Mouse (Mus musculus): ENCODE results near the gene Foxp1. TPM values are rescaled to one million over a fixed set of nuclear protein-coding genes. Genes with fewer than 3 reads are reported as not detected.
A peak's percentile ranks its signal among the peaks of the same experiment; 100 is the strongest.

Gene Foxp1
- polyA plus RNA-seq, 1 experiment from 2014 or later: 77.4 TPM

DNA sequence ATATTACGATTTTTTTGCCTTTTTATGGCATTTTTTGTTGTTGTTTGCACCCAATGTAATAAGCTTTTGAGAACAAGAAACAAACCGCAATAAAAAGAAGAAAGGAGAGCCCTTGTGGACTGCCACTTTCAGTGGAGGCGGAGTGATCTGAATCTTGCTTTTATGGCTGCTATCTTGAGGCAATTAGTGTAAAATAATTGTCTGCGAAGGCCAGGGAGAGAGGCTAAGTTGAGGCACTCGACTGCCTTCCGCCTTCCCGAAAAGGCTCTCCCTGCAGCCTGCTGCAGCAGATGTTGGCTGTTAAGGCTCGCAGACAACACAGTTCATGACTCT is 37.7 kb downstream of the Foxp1 start:
- Histone ChIP-seq H3K4me3 (replicated peaks) (peak overlapping the region; percentile 25), H3K9me3 (no peaks in the 10 kb centered on the region), H3K4me2 (peak overlapping the region; percentile 54), H3K4me1 (replicated peaks) (peaks cover 63% of the 10 kb centered on the region), H3K27me3 (no peaks in the 10 kb centered on the region), H3K27ac (peak overlapping the region; percentile 92), H3K36me3 (0 out of 2 replicates have a peak, but pooled peaks cover 3% of the 10 kb centered on the region), H3K9ac (replicated peaks) (0 out of 2 replicates have a peak overlapping the region, but pooled peaks have one; percentile 23)
- 6% methylated on average over 8 of the region's 8 CpGs for WGBS
- ATAC-seq (ENCODE audit: insufficient number of reproducible peaks, insufficient read depth, low FRiP score, low TSS enrichment, low read depth): no peak

DNA sequence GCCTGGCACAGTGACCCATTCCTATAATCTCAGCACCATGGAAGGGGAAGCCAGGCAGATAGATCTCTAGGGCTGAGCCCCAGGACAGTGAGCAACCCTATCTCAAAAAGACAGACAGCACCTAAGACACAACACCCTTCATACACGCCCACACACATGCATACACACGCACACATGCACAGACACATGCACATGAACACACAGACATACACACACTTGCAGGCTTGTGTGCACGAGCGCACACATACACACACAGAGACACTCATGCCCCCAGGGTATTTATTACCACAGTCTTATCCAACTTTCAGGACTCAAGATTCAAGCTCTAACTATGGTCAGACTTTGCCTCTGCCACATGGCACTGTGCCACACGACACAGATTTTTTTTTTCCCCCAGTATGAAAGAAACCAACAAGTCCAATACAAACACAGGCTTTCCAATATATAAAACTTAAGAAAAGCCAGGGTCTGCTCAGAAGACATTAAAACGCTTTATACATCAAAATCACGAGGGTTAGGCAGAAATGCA is 38.3 kb downstream of the Foxp1 start:
- Histone ChIP-seq H3K4me3 (replicated peaks) (no peak overlapping the region), H3K4me2 (peak overlapping the region; percentile 54), H3K36me3 (0 out of 2 replicates have a peak, but pooled peaks cover 3% of the 10 kb centered on the region), H3K9me3 (no peaks in the 10 kb centered on the region), H3K4me1 (replicated peaks) (peaks cover 57% of the 10 kb centered on the region), H3K27me3 (no peaks in the 10 kb centered on the region), H3K9ac (replicated peaks) (no peak overlapping the region), H3K27ac (peak overlapping the region; percentile 66)
- 42% methylated on average over 7 of the region's 7 CpGs for WGBS
- peak; percentile 48 for ATAC-seq (ENCODE audit: insufficient number of reproducible peaks, insufficient read depth, low FRiP score, low TSS enrichment, low read depth)

DNA sequence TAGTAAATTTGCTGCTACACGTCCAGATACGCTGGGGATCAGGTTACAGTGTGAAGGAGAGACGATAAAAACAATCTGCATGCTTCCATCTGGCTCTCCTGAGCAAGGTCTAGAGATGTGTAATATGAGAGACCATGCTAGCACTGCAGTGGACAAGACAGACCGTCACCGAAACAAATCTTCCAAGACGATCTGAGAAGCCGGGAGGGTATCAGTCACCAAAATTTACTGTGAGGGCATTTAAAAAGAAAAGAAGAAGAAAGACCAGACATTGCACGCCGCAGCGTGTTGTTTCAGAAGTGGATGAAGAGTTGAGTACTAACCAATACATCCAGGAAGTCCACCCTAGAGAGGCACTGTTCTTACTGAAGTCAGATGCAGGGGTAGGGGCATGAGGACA is 39.0 kb downstream of the Foxp1 start:
- peak overlapping the region; percentile 54 for H3K4me2 ChIP-seq
- peaks cover 53% of the 10 kb centered on the region for H3K4me1 ChIP-seq (replicated peaks)
- no peak overlapping the region for H3K9ac ChIP-seq (replicated peaks)
- no peak overlapping the region for H3K4me3 ChIP-seq (replicated peaks)
- 0 out of 2 replicates have a peak, but pooled peaks cover 3% of the 10 kb centered on the region for H3K36me3 ChIP-seq
- ATAC-seq (ENCODE audit: insufficient number of reproducible peaks, insufficient read depth, low FRiP score, low TSS enrichment, low read depth): no peak
- peak overlapping the region; percentile 66 for H3K27ac ChIP-seq
- H3K27me3 ChIP-seq: no peaks in the 10 kb centered on the region
- H3K9me3 ChIP-seq: no peaks in the 10 kb centered on the region
- WGBS: 20% methylated on average over 10 of the region's 10 CpGs

DNA sequence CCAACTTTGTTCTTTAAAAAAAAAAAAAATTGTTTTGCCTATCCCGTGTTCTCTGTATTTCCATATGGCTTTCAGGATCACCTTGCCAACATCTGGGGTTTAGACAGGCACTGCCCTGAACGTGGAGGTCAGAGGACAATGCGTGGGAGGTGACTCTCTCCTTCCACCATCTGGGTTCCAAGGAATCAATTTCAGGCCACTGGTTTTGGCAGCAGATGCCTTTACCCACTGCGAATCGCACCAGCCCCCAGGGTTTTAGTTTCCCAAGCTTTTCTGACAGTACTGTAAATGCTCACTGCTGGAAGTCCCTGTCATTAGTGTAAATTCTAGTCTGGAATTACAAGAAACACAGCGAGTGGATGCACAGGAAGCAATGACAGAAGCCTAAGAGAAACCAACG is 41.0 kb downstream of the Foxp1 start:
- H3K4me2 ChIP-seq: no peak overlapping the region
- no peak overlapping the region for H3K4me3 ChIP-seq (replicated peaks)
- peaks cover 51% of the 10 kb centered on the region for H3K4me1 ChIP-seq (replicated peaks)
- peak overlapping the region; percentile 4; the same call in 1 of the 2 replicates for H3K27ac ChIP-seq
- H3K9ac ChIP-seq (replicated peaks): no peak overlapping the region
- no peaks in the 10 kb centered on the region for H3K9me3 ChIP-seq
- 0 out of 2 replicates have a peak, but pooled peaks cover 3% of the 10 kb centered on the region for H3K36me3 ChIP-seq
- WGBS: 46% methylated on average over 7 of the region's 7 CpGs
- no peaks in the 10 kb centered on the region for H3K27me3 ChIP-seq
- ATAC-seq (ENCODE audit: insufficient number of reproducible peaks, insufficient read depth, low FRiP score, low TSS enrichment, low read depth): no peak

DNA sequence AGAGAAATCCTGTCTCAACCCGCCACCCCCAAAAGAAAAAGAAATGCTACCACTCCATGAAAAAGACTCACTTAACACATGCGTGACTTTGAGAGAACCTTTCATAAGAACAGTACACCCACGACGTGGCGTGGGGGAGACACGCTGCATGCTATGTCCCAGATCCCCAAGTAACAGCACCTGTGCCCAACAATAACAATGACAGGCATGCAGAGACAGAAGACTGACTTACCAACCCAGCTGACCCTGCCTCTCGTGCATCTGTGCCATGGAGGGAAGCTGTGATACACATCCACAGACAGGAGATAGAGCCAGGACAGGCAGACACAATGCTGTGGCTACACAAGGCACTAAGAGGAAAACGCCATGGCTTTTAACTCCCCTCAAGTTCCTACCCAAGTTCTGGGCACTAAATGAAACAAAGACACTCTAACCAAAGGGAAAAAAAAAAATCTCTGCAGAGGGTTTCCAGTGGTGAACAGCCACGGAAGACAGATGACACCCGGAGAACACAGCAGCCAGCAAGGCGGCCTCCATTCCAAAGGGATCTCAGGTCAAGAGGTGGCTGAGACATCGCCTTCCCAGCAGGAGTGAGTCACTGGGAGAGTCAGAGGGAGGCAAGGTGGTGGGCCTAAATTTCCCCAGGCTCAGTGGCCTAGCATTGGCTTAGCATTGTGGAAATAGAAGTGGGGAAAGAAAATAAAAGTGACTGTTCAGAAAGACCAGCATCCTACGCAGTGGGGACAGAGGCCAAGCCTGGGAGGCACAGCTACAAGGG is 43.5 kb downstream of the Foxp1 start:
- Histone ChIP-seq H3K4me2 (no peak overlapping the region), H3K36me3 (0 out of 2 replicates have a peak, but pooled peaks cover 3% of the 10 kb centered on the region), H3K27me3 (no peaks in the 10 kb centered on the region), H3K4me3 (replicated peaks) (no peak overlapping the region), H3K27ac (no peak overlapping the region), H3K4me1 (replicated peaks) (peaks cover 42% of the 10 kb centered on the region), H3K9ac (replicated peaks) (no peak overlapping the region), H3K9me3 (no peaks in the 10 kb centered on the region)
- 84% methylated on average over 13 of the region's 13 CpGs for WGBS
- no peak for ATAC-seq (ENCODE audit: insufficient number of reproducible peaks, insufficient read depth, low FRiP score, low TSS enrichment, low read depth)

DNA sequence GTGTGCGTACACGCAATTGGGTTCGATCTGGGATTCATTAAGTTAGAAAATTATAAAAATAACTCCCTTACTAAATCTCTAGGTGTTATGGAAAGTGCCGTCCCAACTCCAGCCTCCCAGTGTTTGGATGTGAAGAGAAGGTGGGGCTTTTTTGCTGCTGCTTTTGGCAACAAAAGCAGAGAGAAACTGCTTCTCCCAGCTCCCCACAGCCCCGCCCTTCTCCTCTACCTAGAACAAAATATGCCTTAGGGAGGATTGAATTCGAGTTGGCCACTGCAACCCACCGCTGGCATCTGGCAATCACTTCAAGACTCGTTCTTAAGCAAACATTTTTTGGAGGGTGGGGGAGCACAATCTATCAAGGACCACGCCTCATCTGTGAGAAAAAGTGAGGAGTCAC is 47.5 kb downstream of the Foxp1 start:
- H3K4me3 ChIP-seq (replicated peaks): no peak overlapping the region
- H3K27me3 ChIP-seq: no peaks in the 10 kb centered on the region
- 71% methylated on average over 9 of the region's 9 CpGs for WGBS
- H3K36me3 ChIP-seq: no peaks in the 10 kb centered on the region
- no peak overlapping the region for H3K27ac ChIP-seq
- no peak for ATAC-seq (ENCODE audit: insufficient number of reproducible peaks, insufficient read depth, low FRiP score, low TSS enrichment, low read depth)
- no peak overlapping the region for H3K9ac ChIP-seq (replicated peaks)
- peaks cover 27% of the 10 kb centered on the region for H3K4me1 ChIP-seq (replicated peaks)
- no peaks in the 10 kb centered on the region for H3K9me3 ChIP-seq
- H3K4me2 ChIP-seq: no peak overlapping the region

DNA sequence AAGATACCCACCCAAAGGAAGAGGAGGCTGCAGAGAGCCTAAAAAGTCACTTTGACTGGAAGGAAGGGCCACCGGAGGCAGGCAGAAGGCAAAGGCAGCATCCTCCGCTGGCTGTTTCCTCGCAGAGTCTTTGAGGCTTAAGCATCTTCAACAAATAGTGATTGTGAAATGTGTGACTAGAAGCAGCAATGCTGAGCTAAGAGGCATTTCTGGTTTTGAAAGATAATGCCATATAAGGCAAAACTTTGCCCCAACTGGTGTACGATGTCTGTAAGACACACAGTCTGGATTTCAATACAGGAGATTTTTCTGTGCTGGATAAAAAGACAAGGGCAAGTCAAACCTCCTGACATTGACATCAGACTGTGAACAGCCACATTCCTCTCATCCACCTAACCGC is 51.6 kb downstream of the Foxp1 start:
- no peak for ATAC-seq (ENCODE audit: insufficient number of reproducible peaks, insufficient read depth, low FRiP score, low TSS enrichment, low read depth)
- Histone ChIP-seq H3K4me3 (replicated peaks) (no peak overlapping the region), H3K9ac (replicated peaks) (no peak overlapping the region), H3K4me2 (no peak overlapping the region), H3K36me3 (no peaks in the 10 kb centered on the region), H3K27me3 (no peaks in the 10 kb centered on the region), H3K9me3 (no peaks in the 10 kb centered on the region), H3K27ac (no peak overlapping the region), H3K4me1 (replicated peaks) (peaks cover 40% of the 10 kb centered on the region)
- 74% methylated on average over 5 of the region's 5 CpGs for WGBS

DNA sequence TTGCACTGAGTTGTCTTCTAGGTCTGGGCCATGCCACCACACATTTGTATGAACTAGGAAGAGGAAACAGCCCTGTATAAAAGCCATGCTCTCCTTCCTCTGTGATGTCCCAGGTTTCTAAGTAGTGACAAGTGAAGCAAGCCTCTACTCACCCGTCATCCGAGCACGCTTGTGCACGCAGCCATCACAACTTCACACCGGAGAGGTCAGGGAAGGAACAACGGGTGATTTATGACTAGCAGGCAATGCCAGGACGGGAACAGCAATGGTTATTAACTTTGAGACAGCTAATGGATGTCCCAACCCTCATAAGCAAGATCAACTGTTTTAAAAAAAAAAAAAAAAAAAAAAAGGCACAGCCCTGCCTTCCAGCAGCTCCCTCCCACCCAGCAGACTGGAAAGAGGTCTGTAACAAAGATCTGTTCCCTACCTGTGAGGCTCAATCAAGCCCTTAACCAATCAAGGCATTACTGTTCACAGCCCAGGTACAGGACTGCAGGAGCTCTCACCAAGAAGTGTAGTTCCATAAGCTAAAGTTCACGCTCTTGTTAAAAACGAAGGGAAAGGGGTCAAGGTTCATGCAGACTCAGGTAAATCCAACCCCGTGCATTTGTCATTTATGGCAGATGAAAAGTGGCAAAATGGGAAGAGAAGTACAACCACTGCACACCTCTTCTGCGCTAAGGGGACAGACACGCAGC is 53.2 kb downstream of the Foxp1 start:
- 41% methylated on average over 12 of the region's 12 CpGs for WGBS
- H3K27me3 ChIP-seq: no peaks in the 10 kb centered on the region
- H3K4me1 ChIP-seq (replicated peaks): peaks cover 34% of the 10 kb centered on the region
- H3K9ac ChIP-seq (replicated peaks): no peak overlapping the region
- ATAC-seq (ENCODE audit: insufficient number of reproducible peaks, insufficient read depth, low FRiP score, low TSS enrichment, low read depth): no peak; the same call in 1 of the 2 replicates
- no peak overlapping the region for H3K4me2 ChIP-seq
- no peaks in the 10 kb centered on the region for H3K36me3 ChIP-seq
- H3K27ac ChIP-seq: no peak overlapping the region
- H3K4me3 ChIP-seq (replicated peaks): no peak overlapping the region
- H3K9me3 ChIP-seq: no peaks in the 10 kb centered on the region

DNA sequence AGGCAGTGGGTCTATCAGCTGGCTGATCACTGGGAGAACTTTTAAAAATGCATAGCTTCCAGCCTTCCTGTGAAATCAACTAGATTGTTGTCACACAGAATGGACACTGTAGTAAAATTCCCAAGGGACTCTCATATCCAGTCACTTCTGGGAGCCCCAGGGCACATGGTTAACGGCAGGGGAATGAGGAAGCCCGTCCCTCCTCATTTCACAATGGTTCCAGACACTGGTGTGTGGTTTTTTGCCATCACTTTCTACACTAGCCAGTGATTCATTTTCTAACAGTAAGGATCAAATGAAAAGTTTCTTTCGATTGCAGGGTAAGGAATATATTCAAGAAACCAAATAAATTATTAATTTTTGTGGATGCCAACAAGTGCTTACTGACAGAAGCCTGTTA is 54.7 kb downstream of the Foxp1 start:
- H3K9ac ChIP-seq (replicated peaks): no peak overlapping the region
- H3K9me3 ChIP-seq: no peaks in the 10 kb centered on the region
- H3K4me2 ChIP-seq: no peak overlapping the region
- WGBS: 49% methylated on average over 3 of the region's 3 CpGs
- no peaks in the 10 kb centered on the region for H3K27me3 ChIP-seq
- no peak for ATAC-seq (ENCODE audit: insufficient number of reproducible peaks, insufficient read depth, low FRiP score, low TSS enrichment, low read depth)
- peaks cover 34% of the 10 kb centered on the region for H3K4me1 ChIP-seq (replicated peaks)
- H3K27ac ChIP-seq: no peak overlapping the region
- no peak overlapping the region for H3K4me3 ChIP-seq (replicated peaks)
- H3K36me3 ChIP-seq: no peaks in the 10 kb centered on the region

DNA sequence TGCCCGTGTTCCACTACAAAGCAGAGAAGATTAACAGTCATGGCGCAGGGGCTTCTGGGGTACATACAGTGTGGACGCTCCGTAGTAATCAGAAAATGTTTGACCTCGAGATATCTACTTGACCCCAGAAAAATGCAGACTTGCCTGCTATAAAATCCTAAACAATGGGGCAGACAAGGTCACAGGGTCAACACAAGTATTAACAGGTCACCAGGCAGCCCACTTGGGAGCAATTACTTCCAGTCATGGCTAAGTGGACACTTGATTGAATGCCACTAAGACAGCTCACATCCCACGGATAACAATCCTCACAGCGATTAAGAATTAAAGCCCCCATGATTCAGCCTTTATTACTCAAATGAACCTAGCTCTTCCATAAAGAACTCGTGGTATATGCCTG is 55.4 kb downstream of the Foxp1 start:
- no peak overlapping the region for H3K9ac ChIP-seq (replicated peaks)
- H3K4me1 ChIP-seq (replicated peaks): peaks cover 34% of the 10 kb centered on the region
- WGBS: 17% methylated on average over 8 of the region's 8 CpGs
- no peaks in the 10 kb centered on the region for H3K9me3 ChIP-seq
- H3K27me3 ChIP-seq: no peaks in the 10 kb centered on the region
- ATAC-seq (ENCODE audit: insufficient number of reproducible peaks, insufficient read depth, low FRiP score, low TSS enrichment, low read depth): no peak
- H3K36me3 ChIP-seq: no peaks in the 10 kb centered on the region
- no peak overlapping the region for H3K4me3 ChIP-seq (replicated peaks)
- no peak overlapping the region for H3K4me2 ChIP-seq
- no peak overlapping the region for H3K27ac ChIP-seq

DNA sequence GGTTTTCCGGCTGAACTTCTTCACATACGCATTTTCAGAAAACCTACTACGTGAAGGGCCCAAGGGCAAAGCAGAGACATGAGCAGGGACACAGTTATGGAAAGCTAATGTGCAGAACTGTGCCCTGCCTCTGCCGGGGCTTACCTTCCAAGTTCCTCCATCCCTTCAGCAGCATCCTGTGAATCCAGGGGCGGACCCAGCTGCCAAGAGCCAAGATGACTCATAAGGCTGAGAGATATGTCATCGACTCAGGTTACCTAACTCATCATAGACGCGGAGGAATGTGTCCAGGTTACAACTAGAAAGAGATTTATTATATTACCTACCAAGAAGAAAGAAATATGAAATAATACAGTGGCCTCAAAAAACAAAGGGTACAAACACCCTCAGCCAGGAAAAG is 56.2 kb downstream of the Foxp1 start:
- Histone ChIP-seq H3K27me3 (no peaks in the 10 kb centered on the region), H3K9ac (replicated peaks) (no peak overlapping the region), H3K4me1 (replicated peaks) (peaks cover 34% of the 10 kb centered on the region), H3K4me3 (replicated peaks) (no peak overlapping the region), H3K27ac (no peak overlapping the region), H3K9me3 (no peaks in the 10 kb centered on the region), H3K4me2 (no peak overlapping the region), H3K36me3 (no peaks in the 10 kb centered on the region)
- ATAC-seq (ENCODE audit: insufficient number of reproducible peaks, insufficient read depth, low FRiP score, low TSS enrichment, low read depth): no peak
- 80% methylated on average over 8 of the region's 8 CpGs for WGBS

All from limb, embryonic 12.5 days (tissue).